Mouse (Mus musculus) embryonic facial prominence, embryonic 15.5 days (tissue): ENCODE data around the gene Fam189a1. TPM values are rescaled to one million over a fixed set of nuclear protein-coding genes. Genes with fewer than 3 reads are reported as not detected.
A peak's percentile ranks its signal among the peaks of the same experiment; 100 is the strongest.

Source experiments
- ATAC-seq: fragments of 200-750 bp; cut with Nextera tagmentation; 2 replicates; pipeline ENCODE4 v1.8.0; 2017; ENCODE audit warnings: low read depth, moderate TSS enrichment; ENCODE audit not compliant: insufficient number of reproducible peaks, low FRiP score, low TSS enrichment
- H3K27ac ChIP-seq: fragments of 300-500 bp; sonication (generic); replicated peaks from 2 replicates; pipeline ENCODE4 v1.5.1; 2015; ENCODE audit warnings: mild to moderate bottlenecking, inconsistent platforms
- H3K27me3 ChIP-seq: fragments of 300-500 bp; sonication (generic); 2 replicates; pipeline ENCODE4 v1.6.1; 2015; ENCODE audit warnings: inconsistent platforms
- H3K36me3 ChIP-seq: fragments of 300-500 bp; sonication (generic); 2 replicates; pipeline ENCODE4 v1.6.1; 2015; ENCODE audit warnings: mild to moderate bottlenecking, inconsistent platforms
- H3K4me1 ChIP-seq: fragments of 300-500 bp; sonication (generic); 2 replicates; pipeline ENCODE4 v1.6.1; 2015; ENCODE audit warnings: inconsistent platforms
- H3K4me2 ChIP-seq: fragments of 300-500 bp; sonication (generic); replicated peaks from 2 replicates; pipeline ENCODE4 v1.6.1; 2015; ENCODE audit warnings: mild to moderate bottlenecking, inconsistent platforms
- H3K4me3 ChIP-seq: fragments of 300-500 bp; sonication (generic); replicated peaks from 2 replicates; pipeline ENCODE4 v1.5.1; 2015; ENCODE audit warnings: mild to moderate bottlenecking, inconsistent platforms
- H3K9ac ChIP-seq: fragments of 300-500 bp; sonication (generic); 2 replicates; pipeline ENCODE4 v1.6.1; 2015; ENCODE audit warnings: inconsistent platforms
- H3K9me3 ChIP-seq: fragments of 300-500 bp; sonication (generic); replicated peaks from 2 replicates; pipeline ENCODE4 v1.6.1; 2016; ENCODE audit warnings: inconsistent platforms
- WGBS: fragments of 180-500 bp; shearing (Covaris S2); methylation state at CpG from one replicate; pipeline ENCODE4 v1.1.7; 2015; 5-methylcytosine and 5-hydroxymethylcytosine counted together
- polyA plus RNA-seq: library from polyadenylated mRNA; unstranded; fragments of >200 nt; fragmentation: Nextera tagmentation; extraction: Ambion mirVana; gene quantifications from 2 replicates; pipeline ENCODE4 v1.2.1, GENCODE M21; 2015

The Fam189a1 gene
- polyA plus RNA-seq, 1 experiment from 2014 or later, result 4.8 TPM

- H3K4me2 ChIP-seq, result no peak overlapping the region
- H3K4me3 ChIP-seq, result no peak overlapping the region
- H3K9ac ChIP-seq, result no peak overlapping the region
- no peaks in the 10 kb centered on the region for H3K36me3 ChIP-seq
- H3K4me1 ChIP-seq, result no peaks in the 10 kb centered on the region; the same call in 1 of the 2 replicates
- WGBS, result 21% methylated on average over 6 of the region's 6 CpGs
- no peaks in the 10 kb centered on the region for H3K9me3 ChIP-seq
- no peak overlapping the region for H3K27ac ChIP-seq
- no peak for ATAC-seq
- no peaks in the 10 kb centered on the region for H3K27me3 ChIP-seq
Observed at GRCm38 (mm10) chr7:65144881-65145280, 11.5 kb downstream of the Fam189a1 start.

GRCm38 (mm10) chr7:65141907-65142698 lies 14.3 kb downstream of the Fam189a1 start:
- no peak overlapping the region for H3K4me3 ChIP-seq
- no peak for ATAC-seq
- H3K36me3 ChIP-seq, result no peaks in the 10 kb centered on the region
- no peak overlapping the region for H3K27ac ChIP-seq
- no peaks in the 10 kb centered on the region for H3K27me3 ChIP-seq
- H3K4me2 ChIP-seq, result no peak overlapping the region
- WGBS, result 50% methylated on average over 6 of the region's 6 CpGs
- no peaks in the 10 kb centered on the region; the same call in 1 of the 2 replicates for H3K4me1 ChIP-seq
- H3K9ac ChIP-seq, result no peak overlapping the region
- H3K9me3 ChIP-seq, result no peaks in the 10 kb centered on the region

- no peak overlapping the region for H3K27ac ChIP-seq
- ATAC-seq, result no peak
- H3K27me3 ChIP-seq, result no peaks in the 10 kb centered on the region
- no peak overlapping the region for H3K4me3 ChIP-seq
- no peaks in the 10 kb centered on the region; the same call in 1 of the 2 replicates for H3K4me1 ChIP-seq
- no peaks in the 10 kb centered on the region for H3K36me3 ChIP-seq
- WGBS, result 64% methylated on average over 5 of the region's 5 CpGs
- no peak overlapping the region for H3K4me2 ChIP-seq
- no peak overlapping the region for H3K9ac ChIP-seq
- no peaks in the 10 kb centered on the region for H3K9me3 ChIP-seq
Observed at GRCm38 (mm10) chr7:65140832-65141231, 15.5 kb downstream of the Fam189a1 start.

GRCm38 (mm10) chr7:65140099-65140498 lies 16.3 kb downstream of the Fam189a1 start:
- H3K27ac ChIP-seq, result no peak overlapping the region
- WGBS, result 77% methylated on average over 5 of the region's 5 CpGs
- H3K9me3 ChIP-seq, result no peaks in the 10 kb centered on the region
- H3K36me3 ChIP-seq, result no peaks in the 10 kb centered on the region
- no peaks in the 10 kb centered on the region; the same call in 1 of the 2 replicates for H3K4me1 ChIP-seq
- no peak for ATAC-seq
- H3K9ac ChIP-seq, result no peak overlapping the region
- H3K27me3 ChIP-seq, result no peaks in the 10 kb centered on the region
- H3K4me3 ChIP-seq, result no peak overlapping the region
- H3K4me2 ChIP-seq, result no peak overlapping the region

- H3K27me3 ChIP-seq, result no peaks in the 10 kb centered on the region
- H3K36me3 ChIP-seq, result no peaks in the 10 kb centered on the region
- H3K4me1 ChIP-seq, result no peaks in the 10 kb centered on the region
- no peak overlapping the region for H3K4me2 ChIP-seq
- H3K4me3 ChIP-seq, result no peak overlapping the region
- no peak overlapping the region for H3K9ac ChIP-seq
- WGBS, result 83% methylated on average over 3 of the region's 3 CpGs
- no peaks in the 10 kb centered on the region for H3K9me3 ChIP-seq
- no peak overlapping the region for H3K27ac ChIP-seq
- ATAC-seq, result no peak
Observed at GRCm38 (mm10) chr7:65123766-65124165, 32.6 kb downstream of the Fam189a1 start.

GRCm38 (mm10) chr7:65116903-65117302 lies 39.5 kb downstream of the Fam189a1 start:
- Histone ChIP-seq H3K4me2 (no peak overlapping the region), H3K9me3 (no peaks in the 10 kb centered on the region), H3K36me3 (no peaks in the 10 kb centered on the region), H3K27me3 (no peaks in the 10 kb centered on the region), H3K9ac (no peak overlapping the region), H3K4me1 (no peaks in the 10 kb centered on the region), H3K27ac (no peak overlapping the region), H3K4me3 (no peak overlapping the region)
- no peak for ATAC-seq
- 78% methylated on average over 7 of the region's 7 CpGs for WGBS

GRCm38 (mm10) chr7:65115366-65115765 lies 41.0 kb downstream of the Fam189a1 start:
- no peak overlapping the region for H3K27ac ChIP-seq
- no peaks in the 10 kb centered on the region for H3K4me1 ChIP-seq
- 80% methylated on average over 3 of the region's 3 CpGs for WGBS
- H3K9me3 ChIP-seq, result no peaks in the 10 kb centered on the region
- no peaks in the 10 kb centered on the region for H3K27me3 ChIP-seq
- H3K36me3 ChIP-seq, result no peaks in the 10 kb centered on the region
- H3K4me2 ChIP-seq, result no peak overlapping the region
- H3K4me3 ChIP-seq, result no peak overlapping the region
- no peak for ATAC-seq
- no peak overlapping the region for H3K9ac ChIP-seq

GRCm38 (mm10) chr7:65111664-65112063 lies 44.7 kb downstream of the Fam189a1 start:
- WGBS, result 89% methylated on average over 9 of the region's 9 CpGs
- no peak overlapping the region for H3K9ac ChIP-seq
- no peak overlapping the region for H3K4me3 ChIP-seq
- H3K36me3 ChIP-seq, result no peaks in the 10 kb centered on the region
- H3K4me2 ChIP-seq, result no peak overlapping the region
- H3K4me1 ChIP-seq, result no peaks in the 10 kb centered on the region
- H3K27me3 ChIP-seq, result no peaks in the 10 kb centered on the region
- H3K9me3 ChIP-seq, result no peaks in the 10 kb centered on the region
- ATAC-seq, result no peak
- no peak overlapping the region for H3K27ac ChIP-seq

GRCm38 (mm10) chr7:65105566-65105965 lies 50.8 kb downstream of the Fam189a1 start:
- no peak overlapping the region for H3K4me2 ChIP-seq
- no peak overlapping the region for H3K27ac ChIP-seq
- no peaks in the 10 kb centered on the region for H3K27me3 ChIP-seq
- 79% methylated on average over 3 of the region's 3 CpGs for WGBS
- no peaks in the 10 kb centered on the region for H3K9me3 ChIP-seq
- H3K9ac ChIP-seq, result no peak overlapping the region
- H3K4me1 ChIP-seq, result no peaks in the 10 kb centered on the region
- no peaks in the 10 kb centered on the region for H3K36me3 ChIP-seq
- no peak overlapping the region for H3K4me3 ChIP-seq
- ATAC-seq, result no peak

GRCm38 (mm10) chr7:65105097-65105467 lies 51.3 kb downstream of the Fam189a1 start:
- H3K9ac ChIP-seq, result no peak overlapping the region
- no peak overlapping the region for H3K27ac ChIP-seq
- no peak overlapping the region for H3K4me3 ChIP-seq
- ATAC-seq, result no peak
- H3K4me2 ChIP-seq, result no peak overlapping the region
- H3K9me3 ChIP-seq, result no peaks in the 10 kb centered on the region
- 91% methylated on average over 4 of the region's 4 CpGs for WGBS
- no peaks in the 10 kb centered on the region for H3K4me1 ChIP-seq
- H3K27me3 ChIP-seq, result no peaks in the 10 kb centered on the region
- no peaks in the 10 kb centered on the region for H3K36me3 ChIP-seq

- no peak overlapping the region for H3K9ac ChIP-seq
- H3K4me2 ChIP-seq, result no peak overlapping the region
- ATAC-seq, result no peak
- H3K27ac ChIP-seq, result peak overlapping the region; percentile 3; the same call in 1 of the 2 replicates
- H3K4me1 ChIP-seq, result no peaks in the 10 kb centered on the region
- H3K9me3 ChIP-seq, result no peaks in the 10 kb centered on the region
- H3K4me3 ChIP-seq, result no peak overlapping the region
- H3K36me3 ChIP-seq, result no peaks in the 10 kb centered on the region
- H3K27me3 ChIP-seq, result no peaks in the 10 kb centered on the region
- WGBS, result 70% methylated on average over 17 of the region's 17 CpGs
Observed at GRCm38 (mm10) chr7:65104207-65105096, 51.9 kb downstream of the Fam189a1 start.
